Mouse (Mus musculus): ENCODE measurements around the gene Acacb. TPM values are rescaled to one million over a fixed set of nuclear protein-coding genes. Genes with fewer than 3 reads are reported as not detected.

The Acacb gene
- polyA plus RNA-seq, 1 experiment from 2014 or later = 3.7 TPM

DNA sequence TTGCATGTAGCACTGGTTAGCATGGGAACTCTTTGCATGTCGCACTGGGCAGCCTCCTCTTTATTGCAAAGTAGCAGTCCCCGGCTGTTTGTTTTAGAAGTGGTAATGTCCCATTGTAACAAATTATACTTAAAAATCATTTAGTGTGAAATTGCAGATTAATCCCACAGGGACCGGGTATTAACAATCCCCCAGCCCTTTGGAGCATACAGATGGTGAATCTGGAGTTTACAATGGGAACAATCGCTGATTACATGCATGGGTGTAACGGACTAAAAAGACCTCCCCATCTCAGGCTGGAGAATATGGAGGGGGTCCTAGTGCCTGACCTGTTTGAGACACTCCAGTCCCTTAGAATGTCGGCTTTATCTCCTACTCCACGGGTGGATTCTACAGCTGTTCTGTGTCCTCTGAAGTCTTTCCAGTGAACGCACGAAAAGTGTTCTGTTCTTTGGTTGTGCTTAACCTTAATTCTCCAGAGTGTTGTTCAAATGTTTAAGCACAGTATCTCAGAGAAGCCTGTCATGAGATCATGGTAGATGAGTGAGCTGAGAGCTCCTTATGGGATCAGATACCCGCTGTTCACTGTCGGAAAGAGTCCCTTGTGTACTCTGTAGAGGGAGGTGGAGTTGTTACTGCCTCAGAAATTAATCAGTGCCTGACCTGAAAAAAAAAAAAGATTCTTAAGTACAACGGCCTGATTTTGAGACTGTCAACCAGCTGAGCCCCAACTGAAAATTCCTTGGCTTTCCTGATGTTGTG, 133.2 kb downstream of the Acacb start:
- 18% methylated on average over 12 of the region's 12 CpGs for WGBS
- peak overlapping the region; percentile 26; the same call in 1 of the 2 replicates for H3K4me2 ChIP-seq (ENCODE audit: low read length)
- peaks cover 10% of the 10 kb centered on the region for H3K4me1 ChIP-seq (ENCODE audit: control insufficient read depth, insufficient read depth, low read length)
- peak; percentile 59 for DNase-seq (ENCODE audit: low spot score)
- no peak overlapping the region for H3K9ac ChIP-seq (ENCODE audit: low read length)
- peaks cover 44% of the 10 kb centered on the region for H3K27me3 ChIP-seq (replicated peaks; ENCODE audit: control insufficient read depth, insufficient read depth, low read length)
- ATAC-seq = no peak
- H3K4me3 ChIP-seq (ENCODE audit: low read depth, low read length) = no peak overlapping the region
- no peaks in the 10 kb centered on the region for H3K9me3 ChIP-seq (replicated peaks; ENCODE audit: control insufficient read depth, low read length)
- 0 out of 2 replicates have a peak overlapping the region, but pooled peaks have one; percentile 9 for H3K27ac ChIP-seq (ENCODE audit: low read depth, low read length)
- H3K36me3 ChIP-seq (ENCODE audit: control insufficient read depth, insufficient read depth, low read length) = no peaks in the 10 kb centered on the region

GRCm38 (mm10) chr5:114282346-114282745, 136.0 kb downstream of the Acacb start:
- Histone ChIP-seq H3K4me3 (ENCODE audit: low read depth, low read length) (no peak overlapping the region), H3K9ac (ENCODE audit: low read length) (no peak overlapping the region), H3K27ac (ENCODE audit: low read depth, low read length) (no peak overlapping the region), H3K4me1 (ENCODE audit: control insufficient read depth, insufficient read depth, low read length) (peaks cover 11% of the 10 kb centered on the region), H3K36me3 (ENCODE audit: control insufficient read depth, insufficient read depth, low read length) (no peaks in the 10 kb centered on the region), H3K9me3 (replicated peaks; ENCODE audit: control insufficient read depth, low read length) (no peaks in the 10 kb centered on the region), H3K27me3 (replicated peaks; ENCODE audit: control insufficient read depth, insufficient read depth, low read length) (peaks cover 17% of the 10 kb centered on the region), H3K4me2 (ENCODE audit: low read length) (no peak overlapping the region)
- ATAC-seq = no peak
- no peak for DNase-seq (ENCODE audit: low spot score)
- 59% methylated on average over 6 of the region's 6 CpGs for WGBS

GRCm38 (mm10) chr5:114284604-114285397, 138.5 kb downstream of the Acacb start:
- DNase-seq (ENCODE audit: low spot score) = peak; percentile 78
- Histone ChIP-seq H3K27me3 (replicated peaks; ENCODE audit: control insufficient read depth, insufficient read depth, low read length) (peaks cover 6% of the 10 kb centered on the region; the same call in 1 of the 2 replicates), H3K4me1 (ENCODE audit: control insufficient read depth, insufficient read depth, low read length) (peaks cover 7% of the 10 kb centered on the region), H3K9me3 (replicated peaks; ENCODE audit: control insufficient read depth, low read length) (no peaks in the 10 kb centered on the region), H3K4me3 (ENCODE audit: low read depth, low read length) (no peak overlapping the region), H3K4me2 (ENCODE audit: low read length) (peak overlapping the region; percentile 7; the same call in 1 of the 2 replicates), H3K36me3 (ENCODE audit: control insufficient read depth, insufficient read depth, low read length) (no peaks in the 10 kb centered on the region), H3K27ac (ENCODE audit: low read depth, low read length) (peak overlapping the region; percentile 58; the same call in 1 of the 2 replicates), H3K9ac (ENCODE audit: low read length) (no peak overlapping the region)
- ATAC-seq = peak; percentile 75
- WGBS = 23% methylated on average over 13 of the region's 13 CpGs

GRCm38 (mm10) chr5:114285398-114285700, 139.0 kb downstream of the Acacb start:
- ATAC-seq = peak; percentile 51
- Histone ChIP-seq H3K36me3 (ENCODE audit: control insufficient read depth, insufficient read depth, low read length) (no peaks in the 10 kb centered on the region), H3K4me2 (ENCODE audit: low read length) (no peak overlapping the region), H3K9ac (ENCODE audit: low read length) (no peak overlapping the region), H3K4me3 (ENCODE audit: low read depth, low read length) (no peak overlapping the region), H3K27ac (ENCODE audit: low read depth, low read length) (no peak overlapping the region), H3K27me3 (replicated peaks; ENCODE audit: control insufficient read depth, insufficient read depth, low read length) (peaks cover 6% of the 10 kb centered on the region; the same call in 1 of the 2 replicates), H3K9me3 (replicated peaks; ENCODE audit: control insufficient read depth, low read length) (no peaks in the 10 kb centered on the region), H3K4me1 (ENCODE audit: control insufficient read depth, insufficient read depth, low read length) (peaks cover 12% of the 10 kb centered on the region)
- WGBS = 37% methylated on average over 3 of the region's 3 CpGs
- no peak for DNase-seq (ENCODE audit: low spot score)

DNA sequence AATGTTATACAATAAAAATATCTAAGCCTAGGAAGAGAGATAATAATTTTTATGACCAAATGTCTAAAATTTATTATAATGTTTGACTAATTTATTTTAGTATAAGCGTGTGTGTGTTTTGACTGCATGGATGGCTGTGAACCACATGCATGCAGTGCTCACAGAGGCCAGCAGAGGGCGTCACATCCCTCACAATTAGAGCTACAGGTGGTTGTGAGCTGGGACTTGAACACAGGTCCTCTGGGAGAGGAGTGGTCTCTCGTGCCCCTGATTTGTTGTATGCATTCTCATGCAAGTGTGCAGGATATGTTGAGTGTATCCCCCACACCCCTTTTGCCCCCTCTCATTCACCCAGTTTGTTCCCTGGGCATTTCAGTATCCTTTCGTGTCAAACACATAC, 139.8 kb downstream of the Acacb start:
- Histone ChIP-seq H3K4me2 (ENCODE audit: low read length) (no peak overlapping the region), H3K36me3 (ENCODE audit: control insufficient read depth, insufficient read depth, low read length) (no peaks in the 10 kb centered on the region), H3K9me3 (replicated peaks; ENCODE audit: control insufficient read depth, low read length) (no peaks in the 10 kb centered on the region), H3K9ac (ENCODE audit: low read length) (no peak overlapping the region), H3K27me3 (replicated peaks; ENCODE audit: control insufficient read depth, insufficient read depth, low read length) (peaks cover 1% of the 10 kb centered on the region; the same call in 1 of the 2 replicates), H3K27ac (ENCODE audit: low read depth, low read length) (no peak overlapping the region), H3K4me3 (ENCODE audit: low read depth, low read length) (no peak overlapping the region), H3K4me1 (ENCODE audit: control insufficient read depth, insufficient read depth, low read length) (peaks cover 12% of the 10 kb centered on the region)
- ATAC-seq = no peak
- WGBS = 83% methylated on average over 4 of the region's 4 CpGs
- no peak for DNase-seq (ENCODE audit: low spot score)

DNA sequence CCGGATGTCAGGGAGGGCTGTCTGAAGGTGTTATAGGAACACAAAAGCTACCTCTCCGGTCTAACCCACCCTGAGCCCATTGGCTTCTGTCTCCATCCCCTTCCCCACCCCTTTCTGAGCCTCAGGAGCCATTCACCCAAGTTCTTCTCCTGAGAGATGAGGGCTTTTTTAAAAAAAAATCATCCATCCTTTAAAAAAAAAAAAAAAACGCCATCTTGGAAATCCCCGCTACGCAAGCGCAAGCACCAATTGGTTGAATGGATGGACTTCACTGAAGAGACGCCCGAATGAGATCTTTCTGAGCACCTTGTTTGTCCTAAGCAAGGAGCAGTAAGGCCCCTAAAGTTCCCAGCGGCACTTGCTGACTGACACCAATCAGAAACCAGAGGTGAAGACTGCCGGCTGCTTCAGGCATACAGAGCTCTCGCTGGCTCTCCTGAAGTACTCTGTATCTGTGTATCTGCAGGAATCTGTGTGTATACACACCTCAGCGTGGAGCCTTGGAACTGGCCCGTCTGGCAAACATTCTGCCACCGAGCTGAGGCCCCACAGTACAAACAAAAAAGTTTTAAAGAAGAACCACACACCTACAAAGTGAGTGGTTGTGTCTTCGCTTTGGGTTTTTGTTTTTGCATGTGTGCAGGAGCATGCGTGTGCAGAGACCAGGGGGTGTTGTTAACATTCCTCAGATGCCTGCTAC, 140.7 kb downstream of the Acacb start:
- Histone ChIP-seq H3K9ac (ENCODE audit: low read length) (no peak overlapping the region), H3K9me3 (replicated peaks; ENCODE audit: control insufficient read depth, low read length) (no peaks in the 10 kb centered on the region), H3K27ac (ENCODE audit: low read depth, low read length) (no peak overlapping the region), H3K4me2 (ENCODE audit: low read length) (no peak overlapping the region), H3K36me3 (ENCODE audit: control insufficient read depth, insufficient read depth, low read length) (no peaks in the 10 kb centered on the region), H3K27me3 (replicated peaks; ENCODE audit: control insufficient read depth, insufficient read depth, low read length) (no peaks in the 10 kb centered on the region), H3K4me3 (ENCODE audit: low read depth, low read length) (no peak overlapping the region), H3K4me1 (ENCODE audit: control insufficient read depth, insufficient read depth, low read length) (peaks cover 12% of the 10 kb centered on the region)
- no peak for ATAC-seq
- 88% methylated on average over 16 of the region's 16 CpGs for WGBS
- DNase-seq (ENCODE audit: low spot score) = no peak

DNA sequence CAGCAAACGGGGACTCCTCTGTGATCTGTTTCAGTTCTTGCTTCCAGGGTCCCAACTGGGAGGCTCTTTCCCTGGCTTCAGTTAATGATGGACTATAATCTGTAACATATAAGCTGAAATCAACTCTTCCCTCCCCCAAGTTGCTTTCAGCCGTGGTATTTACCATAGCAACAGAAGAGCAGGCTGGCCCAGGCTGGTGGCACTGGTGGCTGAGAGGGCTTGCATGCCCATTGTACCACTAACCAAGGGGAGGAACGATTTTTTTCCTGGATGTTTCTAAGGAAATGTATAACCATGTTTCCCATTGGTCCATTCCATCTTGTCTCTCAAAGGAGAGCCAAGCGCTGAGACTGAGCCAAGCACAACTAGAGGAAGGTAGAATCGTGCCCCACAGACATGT, 142.1 kb downstream of the Acacb start:
- H3K4me3 ChIP-seq (ENCODE audit: low read depth, low read length) = no peak overlapping the region
- H3K4me1 ChIP-seq (ENCODE audit: control insufficient read depth, insufficient read depth, low read length) = peaks cover 13% of the 10 kb centered on the region
- no peaks in the 10 kb centered on the region for H3K9me3 ChIP-seq (replicated peaks; ENCODE audit: control insufficient read depth, low read length)
- no peak for ATAC-seq
- no peaks in the 10 kb centered on the region for H3K36me3 ChIP-seq (ENCODE audit: control insufficient read depth, insufficient read depth, low read length)
- no peak overlapping the region for H3K27ac ChIP-seq (ENCODE audit: low read depth, low read length)
- no peak for DNase-seq (ENCODE audit: low spot score)
- no peaks in the 10 kb centered on the region for H3K27me3 ChIP-seq (replicated peaks; ENCODE audit: control insufficient read depth, insufficient read depth, low read length)
- 79% methylated on average over 5 of the region's 5 CpGs for WGBS
- no peak overlapping the region for H3K9ac ChIP-seq (ENCODE audit: low read length)
- H3K4me2 ChIP-seq (ENCODE audit: low read length) = no peak overlapping the region

DNA sequence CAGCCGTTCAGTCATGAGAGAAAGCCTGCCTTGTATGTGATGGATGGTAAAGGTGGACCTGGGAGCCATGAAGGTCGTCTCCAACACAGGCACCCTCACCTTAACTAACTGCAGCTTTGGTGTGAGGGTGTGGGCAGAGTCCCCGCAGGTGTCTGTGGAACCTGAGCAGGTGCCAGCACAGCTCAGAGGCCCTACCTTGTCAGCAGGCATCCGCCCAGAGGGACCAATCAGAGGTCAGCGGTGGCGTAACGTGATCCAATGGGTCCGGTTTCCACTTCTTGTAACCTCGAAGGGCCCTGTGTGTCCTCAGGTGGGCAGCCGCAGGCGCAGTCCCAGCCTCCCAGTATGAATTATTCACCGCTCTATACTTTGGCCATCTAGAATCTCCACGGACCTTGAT, 142.5 kb downstream of the Acacb start, which contains the start of gene Myo1h:
Gene Myo1h, plus strand, starts transcription at position 293 of the 400 bp plus-strand sequence.
- Histone ChIP-seq H3K4me2 (ENCODE audit: low read length) (no peak within 1 kb of the TSS), H3K9ac (ENCODE audit: low read length) (peak within 1 kb of the TSS; percentile 21; the same call in 1 of the 2 replicates), H3K4me3 (ENCODE audit: low read depth, low read length) (no peak within 1 kb of the TSS), H3K27ac (ENCODE audit: low read depth, low read length) (no peak within 1 kb of the TSS), H3K27me3 (replicated peaks; ENCODE audit: control insufficient read depth, insufficient read depth, low read length) (no peaks in the 10 kb centered on the region), H3K9me3 (replicated peaks; ENCODE audit: control insufficient read depth, low read length) (no peaks in the 10 kb centered on the region), H3K36me3 (ENCODE audit: control insufficient read depth, insufficient read depth, low read length) (no peaks in the 10 kb centered on the region), H3K4me1 (ENCODE audit: control insufficient read depth, insufficient read depth, low read length) (peaks cover 14% of the 10 kb centered on the region)
- WGBS = 57% methylated on average over 13 of the region's 13 CpGs
- DNase-seq (ENCODE audit: low spot score) (no peak), ATAC-seq (no peak)

Data from forebrain, embryonic 14.5 days (tissue).